Mouse (Mus musculus) embryonic fibroblast, embryonic 13.5 days (primary cell): ENCODE results near the gene Psg17. TPM values are rescaled to one million over a fixed set of nuclear protein-coding genes. Genes with fewer than 3 reads are reported as not detected.
"Not testable (repeated sequence)": the region's sequence is repeated elsewhere in the genome, so short reads cannot be mapped to it uniquely, and the experiment has no call there.

Experiments used
- H3K27ac ChIP-seq: 2 replicates; pipeline ENCODE4 v1.5.1; 2012; ENCODE audit warnings: low read length, control low read depth, inconsistent platforms; ENCODE audit not compliant: insufficient read depth
- H3K4me1 ChIP-seq: 2 replicates; pipeline ENCODE4 v1.6.1; 2011; ENCODE audit warnings: low read length; ENCODE audit not compliant: control insufficient read depth, insufficient read depth
- H3K4me3 ChIP-seq: 2 replicates; pipeline ENCODE4 v1.5.1; 2011; ENCODE audit warnings: mild to moderate bottlenecking, control low read depth, low read length; ENCODE audit not compliant: insufficient read depth
- CTCF ChIP-seq: IDR thresholded peaks from 2 replicates; pipeline ENCODE4 v1.5.1; 2011; ENCODE audit warnings: mild to moderate bottlenecking, control low read depth, low read length, moderate library complexity, borderline replicate concordance; ENCODE audit not compliant: insufficient read depth
- POLR2A ChIP-seq: IDR thresholded peaks from 2 replicates; pipeline ENCODE4 v1.6.1; 2011; ENCODE audit warnings: low read depth, mild to moderate bottlenecking, control low read depth, low read length, moderate library complexity
- polyA plus RNA-seq: library from polyadenylated mRNA; stranded (reverse); fragments of >200 nt; gene quantifications from 2 replicates; pipeline ENCODE4 v1.2.4, GENCODE M21; 2011; ENCODE audit warnings: low read depth; ENCODE audit not compliant: missing spikeins, insufficient read length

The Psg17 gene
- polyA plus RNA-seq, 1 experiment = not detected

GRCm38 (mm10) chr7:18832298-18832697, 10.9 kb upstream of the Psg17 start:
- Histone ChIP-seq H3K27ac (no peak overlapping the region), H3K4me1 (no peaks in the 10 kb centered on the region), H3K4me3 (no peak overlapping the region)
- TF ChIP-seq POLR2A (no peak), CTCF (no peak; the same call in 1 of the 2 replicates)

- TF ChIP-seq POLR2A = no peak
- no peak for TF ChIP-seq CTCF
- Histone ChIP-seq H3K4me1 (no peaks in the 10 kb centered on the region), H3K4me3 (no peak overlapping the region), H3K27ac (no peak overlapping the region)
These were observed 8.1 kb upstream of the Psg17 start for GRCm38 (mm10) chr7:18829545-18829944.

- Histone ChIP-seq H3K4me1 (no peaks in the 10 kb centered on the region), H3K27ac (no peak overlapping the region), H3K4me3 (no peak overlapping the region)
- TF ChIP-seq POLR2A (no peak), CTCF (no peak)
These were observed 7.2 kb upstream of the Psg17 start for GRCm38 (mm10) chr7:18828592-18828991.

- Histone ChIP-seq H3K4me3 (no peak overlapping the region), H3K4me1 (no peaks in the 10 kb centered on the region), H3K27ac (no peak overlapping the region)
- TF ChIP-seq CTCF (no peak), POLR2A (no peak)
These were observed 6.6 kb upstream of the Psg17 start for GRCm38 (mm10) chr7:18827792-18828546.

GRCm38 (mm10) chr7:18818301-18818700, 3.1 kb downstream of the Psg17 start:
- H3K4me3 ChIP-seq = no peak overlapping the region
- no peak overlapping the region for H3K27ac ChIP-seq
- TF ChIP-seq POLR2A (no peak), CTCF (no peak)
- no peaks in the 10 kb centered on the region for H3K4me1 ChIP-seq

- TF ChIP-seq POLR2A = no peak
- TF ChIP-seq CTCF = no peak
- Histone ChIP-seq H3K4me1 (peaks cover 10% of the 10 kb centered on the region; the same call in 1 of the 2 replicates), H3K4me3 (no peak overlapping the region), H3K27ac (no peak overlapping the region)
These were observed 17.9 kb downstream of the Psg17 start for GRCm38 (mm10) chr7:18803526-18803925.

- no peak overlapping the region for H3K4me3 ChIP-seq
- H3K4me1 ChIP-seq = peaks cover 10% of the 10 kb centered on the region; the same call in 1 of the 2 replicates
- TF ChIP-seq CTCF (no peak), POLR2A (no peak)
- H3K27ac ChIP-seq = no peak overlapping the region
These were observed 22.3 kb downstream of the Psg17 start for GRCm38 (mm10) chr7:18799129-18799528.

- TF ChIP-seq POLR2A (no peak), CTCF (no peak)
- Histone ChIP-seq H3K4me3 (no peak within 1 kb of the TSS), H3K27ac (no peak within 1 kb of the TSS), H3K4me1 (0 out of 2 replicates have a peak, but pooled peaks cover 5% of the 10 kb centered on the region)
These were observed 23.0 kb downstream of the Psg17 start, which contains the start of gene Psg19 for GRCm38 (mm10) chr7:18798420-18798819. Psg19 (minus strand) TSS chr7:18798520.

- H3K4me1 ChIP-seq, H3K4me3 ChIP-seq, H3K27ac ChIP-seq: not testable (repeated sequence)
These were observed 30.7 kb downstream of the Psg17 start for GRCm38 (mm10) chr7:18790671-18791070.

GRCm38 (mm10) chr7:18781301-18781700, 40.1 kb downstream of the Psg17 start:
- not testable (repeated sequence) for H3K4me3 ChIP-seq, H3K4me1 ChIP-seq, H3K27ac ChIP-seq
